Mouse (Mus musculus) intestine, embryonic 14.5 days (tissue): ENCODE measurements at regions not wholly inside any gene's neighbourhood (a gene's known extent, or its start where the extent isn't known, plus 50 kb on each side); places are given as distances from the start of the nearest gene placed in this dataset.

Source experiments
- ATAC-seq: fragments of 200-750 bp; cut with Nextera tagmentation; replicated peaks from 2 replicates; pipeline ENCODE4 v1.8.0; 2017; ENCODE audit warnings: low read depth, moderate number of reproducible peaks, moderate TSS enrichment, moderate library complexity; ENCODE audit not compliant: low FRiP score, low TSS enrichment
- DNase-seq: peaks from one replicate; pipeline ENCODE4 v3.0.0-alpha.2; 2018; ENCODE audit warnings: low spot score
- H3K27ac ChIP-seq: fragments of 300-500 bp; sonication (generic); 2 replicates; pipeline ENCODE4 v1.5.1; 2014; ENCODE audit warnings: low read depth, mild to moderate bottlenecking, control low read depth
- H3K27me3 ChIP-seq: fragments of 300-500 bp; sonication (generic); replicated peaks from 2 replicates; pipeline ENCODE4 v1.6.1; 2014; ENCODE audit warnings: low read length, control low read depth; ENCODE audit not compliant: control insufficient read depth, insufficient read depth
- H3K36me3 ChIP-seq: fragments of 300-500 bp; sonication (generic); 2 replicates; pipeline ENCODE4 v1.6.1; 2014; ENCODE audit warnings: low read length, control low read depth; ENCODE audit not compliant: control insufficient read depth, insufficient read depth
- H3K4me1 ChIP-seq: fragments of 300-500 bp; sonication (generic); replicated peaks from 2 replicates; pipeline ENCODE4 v1.6.1; 2014; ENCODE audit warnings: low read length, control low read depth, mixed read lengths; ENCODE audit not compliant: control insufficient read depth, insufficient read depth
- H3K4me2 ChIP-seq: fragments of 300-500 bp; sonication (generic); 2 replicates; pipeline ENCODE4 v1.6.1; 2014; ENCODE audit warnings: low read length
- H3K4me3 ChIP-seq: fragments of 300-500 bp; sonication (generic); 2 replicates; pipeline ENCODE4 v1.5.1; 2014; ENCODE audit warnings: low read depth, low read length, control low read depth, mixed read lengths
- H3K9ac ChIP-seq: fragments of 300-500 bp; sonication (generic); 2 replicates; pipeline ENCODE4 v1.6.1; 2014; ENCODE audit warnings: mild to moderate bottlenecking, low read length
- H3K9me3 ChIP-seq: fragments of 300-500 bp; sonication (generic); 2 replicates; pipeline ENCODE4 v1.6.1; 2016; ENCODE audit warnings: low read length, control low read depth; ENCODE audit not compliant: control insufficient read depth
- WGBS: fragments of 180-500 bp; shearing (Covaris S2); extraction: QIAGEN DNeasy Blood & Tissue Kit; methylation state at CpG from one replicate; pipeline ENCODE4 v1.1.7; 2014; 5-methylcytosine and 5-hydroxymethylcytosine counted together

DNA sequence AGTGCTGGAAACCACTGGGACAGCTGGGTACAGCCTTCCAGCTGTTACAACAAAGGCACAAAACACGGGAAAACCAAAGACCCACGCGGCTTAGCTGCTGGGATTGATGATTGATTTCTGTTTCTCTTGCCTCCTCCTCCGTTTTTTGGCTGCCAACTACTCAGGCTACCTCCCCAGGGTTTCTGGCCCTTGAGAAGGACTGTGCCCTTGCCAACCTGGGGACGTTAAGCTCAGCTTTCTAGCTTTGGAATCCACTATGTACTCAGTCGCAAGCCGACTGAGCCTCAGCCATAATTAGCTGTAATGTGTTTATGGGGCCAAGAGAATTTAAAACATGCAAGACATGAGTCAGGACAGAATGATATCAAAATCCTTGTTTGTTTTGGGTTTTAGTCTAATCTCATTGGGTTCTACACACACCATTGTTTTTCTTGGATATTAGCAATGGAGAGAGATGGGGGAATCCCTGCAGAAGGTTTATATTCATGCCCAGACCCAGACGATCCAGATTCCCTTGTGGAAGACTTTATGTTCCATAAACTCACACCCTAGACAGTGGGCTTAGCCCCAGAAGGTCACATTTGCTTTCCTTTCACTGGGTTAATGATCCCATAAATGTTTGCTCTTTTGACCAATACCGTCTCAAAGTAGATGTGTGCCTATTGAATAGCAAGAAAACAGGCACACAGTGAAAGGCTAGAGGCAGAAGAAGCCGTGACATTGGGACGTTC, 167.7 kb upstream of the Pou3f3 start:
- no peak overlapping the region for H3K27ac ChIP-seq
- H3K27me3 ChIP-seq = no peaks in the 10 kb centered on the region
- DNase-seq = no peak
- WGBS = 58% methylated on average over 11 of the region's 11 CpGs
- no peak overlapping the region for H3K4me3 ChIP-seq
- H3K4me1 ChIP-seq = no peaks in the 10 kb centered on the region
- H3K4me2 ChIP-seq = no peak overlapping the region
- no peak overlapping the region for H3K9ac ChIP-seq
- no peaks in the 10 kb centered on the region for H3K9me3 ChIP-seq
- H3K36me3 ChIP-seq = no peaks in the 10 kb centered on the region
- ATAC-seq = no peak

DNA sequence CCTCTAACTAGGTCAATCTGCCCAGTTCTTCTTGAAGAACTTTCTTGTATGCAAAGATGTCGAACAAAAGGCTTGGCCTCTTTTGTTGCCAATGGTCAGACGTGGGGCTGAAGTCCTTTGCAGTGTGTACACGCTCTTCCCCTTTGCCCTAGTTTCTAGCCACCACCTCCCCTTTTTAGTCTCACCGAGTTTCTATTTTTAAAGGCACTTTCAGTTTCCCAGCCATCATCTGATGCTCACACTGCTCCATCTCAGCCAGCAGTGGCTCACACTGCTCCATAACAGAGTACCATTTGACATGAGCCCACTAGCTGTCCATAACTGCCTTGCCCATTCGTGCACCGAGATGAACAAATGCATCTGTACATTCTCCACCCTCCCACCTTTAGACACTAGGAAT, 162.7 kb upstream of the Pou3f3 start:
- H3K9me3 ChIP-seq = no peaks in the 10 kb centered on the region
- no peaks in the 10 kb centered on the region for H3K4me1 ChIP-seq
- H3K4me3 ChIP-seq = no peak overlapping the region
- H3K36me3 ChIP-seq = no peaks in the 10 kb centered on the region
- no peak overlapping the region for H3K27ac ChIP-seq
- DNase-seq = no peak
- H3K9ac ChIP-seq = no peak overlapping the region
- no peak for ATAC-seq
- H3K4me2 ChIP-seq = no peak overlapping the region
- no peaks in the 10 kb centered on the region for H3K27me3 ChIP-seq
- 82% methylated on average over 6 of the region's 6 CpGs for WGBS

DNA sequence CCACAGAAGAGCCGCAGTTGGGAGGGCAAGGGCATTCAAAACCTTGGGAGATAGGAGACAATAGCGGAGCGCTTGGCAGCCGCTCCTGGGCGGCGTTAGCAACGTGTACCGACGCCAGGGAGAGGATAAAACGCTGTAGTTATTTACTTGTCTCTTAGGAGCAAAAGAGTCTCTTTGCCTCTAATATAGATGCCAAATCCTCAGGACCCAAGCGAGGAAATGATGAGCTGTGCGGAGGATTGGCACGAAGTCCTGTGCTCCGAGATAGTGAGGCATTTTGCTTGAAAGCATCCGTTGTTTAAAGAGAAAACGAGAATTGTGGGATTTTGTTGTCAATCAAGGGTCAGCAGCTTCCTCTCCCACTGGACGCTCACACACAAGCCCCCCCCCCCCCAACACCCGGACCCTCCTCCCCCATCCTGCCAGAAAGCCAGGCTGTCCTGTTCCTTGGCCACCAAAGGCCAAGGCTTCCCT, 156.5 kb upstream of the Pou3f3 start:
- Histone ChIP-seq H3K36me3 (no peaks in the 10 kb centered on the region), H3K27me3 (no peaks in the 10 kb centered on the region), H3K4me2 (peak overlapping the region; percentile 11; the same call in 1 of the 2 replicates), H3K27ac (no peak overlapping the region), H3K4me1 (no peaks in the 10 kb centered on the region), H3K9me3 (no peaks in the 10 kb centered on the region), H3K9ac (no peak overlapping the region), H3K4me3 (no peak overlapping the region)
- WGBS = 62% methylated on average over 18 of the region's 18 CpGs
- ATAC-seq (no peak), DNase-seq (no peak)

DNA sequence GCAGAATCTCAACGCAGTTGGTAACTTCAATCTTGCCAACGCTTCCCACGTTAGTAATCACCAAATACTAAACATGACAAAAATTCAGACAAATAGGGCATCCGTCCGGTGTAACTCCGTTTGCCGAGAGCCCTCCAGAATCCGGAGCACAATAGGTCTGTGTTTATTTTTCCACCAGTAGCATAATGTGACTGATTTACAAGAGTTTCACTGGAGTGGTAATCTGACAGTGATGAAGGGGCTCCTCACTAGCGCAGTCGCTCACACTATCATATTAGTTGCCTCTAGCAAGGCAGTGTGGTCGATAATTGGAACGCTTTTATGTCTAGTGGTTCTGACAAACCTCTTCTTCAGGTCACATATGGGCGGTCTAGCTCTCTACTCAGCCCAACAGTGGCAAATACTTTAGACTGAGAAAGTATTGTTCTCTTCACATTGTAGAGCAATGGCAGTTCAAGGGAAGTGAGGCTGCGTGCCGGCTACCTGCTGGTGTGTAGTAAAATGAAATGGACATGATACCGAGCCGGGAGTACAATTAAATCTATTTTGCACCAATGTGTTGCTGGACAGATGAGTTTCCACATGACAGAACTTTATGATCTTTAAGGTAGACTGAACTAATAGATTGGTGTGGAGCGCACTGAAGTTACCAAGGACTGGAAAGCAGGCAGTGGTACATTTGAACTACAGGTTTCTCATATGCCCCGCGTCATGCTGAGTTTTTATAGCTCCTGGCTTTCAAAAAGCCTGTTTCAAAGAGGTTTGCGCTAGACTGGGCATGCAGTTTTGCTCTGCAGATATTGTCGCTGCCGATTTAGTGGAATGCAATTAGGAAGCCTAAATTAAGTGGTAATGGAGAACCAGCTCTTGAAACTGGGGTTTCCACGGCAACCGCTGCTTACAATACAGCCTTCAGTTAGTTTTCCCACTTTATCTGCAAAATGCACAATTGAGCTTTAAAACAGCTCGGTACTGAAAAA, 155.7 kb upstream of the Pou3f3 start:
- no peaks in the 10 kb centered on the region for H3K9me3 ChIP-seq
- DNase-seq = no peak
- H3K27ac ChIP-seq = no peak overlapping the region
- H3K4me3 ChIP-seq = no peak overlapping the region
- H3K27me3 ChIP-seq = no peaks in the 10 kb centered on the region
- H3K36me3 ChIP-seq = no peaks in the 10 kb centered on the region
- ATAC-seq = no peak
- 62% methylated on average over 26 of the region's 26 CpGs for WGBS
- no peaks in the 10 kb centered on the region for H3K4me1 ChIP-seq
- peak overlapping the region; percentile 11; the same call in 1 of the 2 replicates for H3K4me2 ChIP-seq
- no peak overlapping the region for H3K9ac ChIP-seq

DNA sequence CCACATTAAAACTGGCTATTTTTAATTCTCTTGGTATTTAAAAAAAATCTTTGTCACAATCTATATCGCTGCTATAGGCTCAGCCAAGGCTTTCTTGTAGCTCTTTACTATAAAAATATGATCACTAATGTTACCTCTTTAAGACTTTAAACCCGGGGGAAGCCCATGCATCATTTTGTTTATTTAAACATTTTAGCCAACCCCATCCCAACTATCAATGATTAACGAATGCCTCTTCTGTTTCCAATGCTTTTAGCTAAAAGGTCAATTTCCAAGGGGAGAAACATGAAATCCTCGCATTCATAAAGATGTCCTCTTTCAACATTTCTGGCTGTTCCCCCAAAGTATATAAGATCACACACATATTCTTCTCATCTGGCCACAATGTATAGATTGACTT, 153.6 kb upstream of the Pou3f3 start:
- no peaks in the 10 kb centered on the region for H3K27me3 ChIP-seq
- ATAC-seq = no peak
- H3K4me2 ChIP-seq = no peak overlapping the region
- H3K9ac ChIP-seq = no peak overlapping the region
- DNase-seq = no peak
- H3K4me3 ChIP-seq = no peak overlapping the region
- no peaks in the 10 kb centered on the region for H3K4me1 ChIP-seq
- no peaks in the 10 kb centered on the region for H3K36me3 ChIP-seq
- no peak overlapping the region for H3K27ac ChIP-seq
- H3K9me3 ChIP-seq = no peaks in the 10 kb centered on the region
- 49% methylated on average over 4 of the region's 4 CpGs for WGBS

DNA sequence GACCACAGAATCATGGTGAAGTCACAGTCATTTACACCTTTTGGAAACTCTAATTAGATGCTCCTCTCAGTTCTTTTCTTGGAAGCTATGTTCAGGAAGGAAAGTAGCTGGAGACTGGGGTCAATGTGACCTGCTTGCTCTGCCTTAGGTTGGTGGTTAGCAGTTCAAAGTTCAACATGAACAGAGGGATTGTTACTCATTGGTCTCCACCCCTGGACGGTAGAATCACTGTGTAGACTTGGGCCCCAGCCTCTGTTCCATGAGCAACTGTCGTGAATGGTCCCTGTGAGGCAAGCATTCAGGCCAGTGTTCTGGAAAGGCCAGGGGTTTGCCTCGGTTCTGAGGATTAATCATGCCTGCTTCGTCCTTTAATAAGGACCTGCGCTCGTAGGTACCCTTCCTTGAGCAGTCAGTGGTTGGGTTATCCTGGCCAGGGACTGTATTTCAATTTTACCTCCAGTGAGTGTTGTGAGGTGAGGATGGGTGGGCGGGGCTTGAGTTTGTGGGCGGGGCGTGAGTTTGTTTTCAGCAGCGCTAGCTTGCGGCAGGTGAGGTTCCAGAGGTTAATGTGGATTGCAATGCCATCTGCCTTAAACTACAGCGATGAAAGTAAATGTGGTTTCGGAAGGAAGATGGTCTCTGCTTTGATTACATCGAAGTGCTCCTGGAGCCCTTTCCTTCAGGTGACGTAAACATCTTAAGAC, 152.6 kb upstream of the Pou3f3 start:
- H3K4me3 ChIP-seq = no peak overlapping the region
- H3K9me3 ChIP-seq = no peaks in the 10 kb centered on the region
- no peaks in the 10 kb centered on the region for H3K36me3 ChIP-seq
- WGBS = 44% methylated on average over 15 of the region's 15 CpGs
- H3K4me2 ChIP-seq = no peak overlapping the region
- H3K9ac ChIP-seq = no peak overlapping the region
- H3K4me1 ChIP-seq = no peaks in the 10 kb centered on the region
- no peak overlapping the region for H3K27ac ChIP-seq
- no peaks in the 10 kb centered on the region for H3K27me3 ChIP-seq
- 0 out of 2 replicates have a peak, but pooled peaks have one; percentile 15 for ATAC-seq
- DNase-seq = no peak

DNA sequence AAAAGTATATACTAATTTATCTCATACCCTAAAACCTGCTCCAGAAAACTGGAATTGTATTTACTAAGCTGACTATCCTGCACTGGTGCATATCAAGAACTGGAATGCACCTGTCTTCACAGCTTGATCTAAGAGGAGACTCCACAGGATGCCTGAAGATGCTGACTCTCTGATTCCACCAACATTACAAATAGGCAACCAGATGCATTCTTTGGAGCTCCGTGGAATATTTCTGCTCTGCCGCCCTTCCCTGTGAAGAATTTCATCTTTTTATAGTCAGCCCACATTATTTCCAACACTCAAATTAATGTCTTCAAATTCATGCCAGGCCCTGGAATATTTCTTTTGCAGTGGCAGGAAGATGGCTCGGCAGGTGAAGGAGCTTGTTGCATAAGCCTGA, 148.7 kb upstream of the Pou3f3 start:
- H3K27ac ChIP-seq = no peak overlapping the region
- H3K27me3 ChIP-seq = no peaks in the 10 kb centered on the region
- WGBS = 87% methylated on average over 3 of the region's 3 CpGs
- H3K4me1 ChIP-seq = no peaks in the 10 kb centered on the region
- no peak overlapping the region for H3K4me3 ChIP-seq
- H3K36me3 ChIP-seq = no peaks in the 10 kb centered on the region
- no peak overlapping the region for H3K9ac ChIP-seq
- no peak for ATAC-seq
- H3K9me3 ChIP-seq = no peaks in the 10 kb centered on the region
- H3K4me2 ChIP-seq = no peak overlapping the region
- no peak for DNase-seq

DNA sequence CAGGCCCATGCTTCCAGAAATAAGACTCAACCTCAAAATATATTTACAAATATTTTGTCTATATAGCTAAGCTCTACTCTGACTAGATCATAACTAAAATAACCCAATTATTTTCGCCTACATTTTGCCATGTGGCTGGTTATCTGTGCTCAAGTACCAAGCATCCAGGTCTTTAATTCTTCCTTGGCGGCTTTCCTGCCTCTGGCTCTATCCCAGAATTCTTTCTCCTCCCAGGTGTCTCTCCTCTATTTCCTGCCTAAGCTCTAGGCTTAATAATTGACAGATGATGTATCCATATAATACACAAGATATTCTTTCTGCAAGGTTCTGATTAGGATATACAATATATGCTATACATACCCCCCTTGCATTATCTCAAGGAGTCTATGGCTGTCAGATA, 138.3 kb upstream of the Pou3f3 start:
- Histone ChIP-seq H3K9me3 (no peaks in the 10 kb centered on the region), H3K27me3 (no peaks in the 10 kb centered on the region), H3K36me3 (no peaks in the 10 kb centered on the region), H3K4me2 (no peak overlapping the region), H3K4me1 (no peaks in the 10 kb centered on the region), H3K27ac (no peak overlapping the region), H3K9ac (no peak overlapping the region), H3K4me3 (no peak overlapping the region)
- DNase-seq (no peak), ATAC-seq (no peak)
- WGBS = 82% methylated on average over 2 of the region's 2 CpGs
